Mouse (Mus musculus) telencephalon, adult 2 months (tissue): ENCODE results near the gene Slc35a3.
A peak's percentile ranks its signal among the peaks of the same experiment; 100 is the strongest.
"Not testable (repeated sequence)": the region's sequence is repeated elsewhere in the genome, so short reads cannot be mapped to it uniquely, and the experiment has no call there.

Experiments
- DNase-seq: peaks from one replicate; pipeline ENCODE4 v3.0.0-alpha.2; 2011; ENCODE audit warnings: low read depth, low spot score

The Slc35a3 gene

GRCm38 (mm10) chr3:116712436-116712881, at the start of gene Slc35a3:
TSS of gene Slc35a3 (minus strand) at chr3:116712831.
- DNase-seq = peak; percentile 32

GRCm38 (mm10) chr3:116752818-116753217, 40.2 kb upstream of the Slc35a3 start:
- DNase-seq = peak; percentile 24

GRCm38 (mm10) chr3:116751191-116751860, 38.7 kb upstream of the Slc35a3 start:
- no peak for DNase-seq

GRCm38 (mm10) chr3:116748391-116749170, 36.0 kb upstream of the Slc35a3 start:
- DNase-seq = no peak

- not testable (repeated sequence) for DNase-seq
Observed at GRCm38 (mm10) chr3:116747648-116748047, 35.0 kb upstream of the Slc35a3 start.

GRCm38 (mm10) chr3:116740963-116741362, 28.3 kb upstream of the Slc35a3 start:
- DNase-seq = no peak

- no peak for DNase-seq
Observed at GRCm38 (mm10) chr3:116740106-116740505, 27.5 kb upstream of the Slc35a3 start.

- DNase-seq = no peak
Observed at GRCm38 (mm10) chr3:116737326-116737731, 24.7 kb upstream of the Slc35a3 start.

GRCm38 (mm10) chr3:116729483-116730174, 17.0 kb upstream of the Slc35a3 start:
- no peak for DNase-seq

GRCm38 (mm10) chr3:116726807-116727206, 14.2 kb upstream of the Slc35a3 start:
- DNase-seq = no peak

- DNase-seq = no peak
Observed at GRCm38 (mm10) chr3:116723496-116724481, 11.2 kb upstream of the Slc35a3 start.

- DNase-seq = no peak
Observed at GRCm38 (mm10) chr3:116722980-116723379, 10.3 kb upstream of the Slc35a3 start.

GRCm38 (mm10) chr3:116718951-116719350, 6.3 kb upstream of the Slc35a3 start:
- DNase-seq = no peak

GRCm38 (mm10) chr3:116713031-116713430, 400 bp upstream of the Slc35a3 start:
- DNase-seq = no peak

GRCm38 (mm10) chr3:116711624-116712435, 801 bp downstream of the Slc35a3 start:
- DNase-seq = no peak

GRCm38 (mm10) chr3:116710941-116711340, 1.7 kb downstream of the Slc35a3 start:
- no peak for DNase-seq

GRCm38 (mm10) chr3:116705637-116706204, 6.9 kb downstream of the Slc35a3 start:
- no peak for DNase-seq

GRCm38 (mm10) chr3:116703835-116704234, 8.8 kb downstream of the Slc35a3 start:
- DNase-seq = no peak

- no peak for DNase-seq
Observed at GRCm38 (mm10) chr3:116702647-116703272, 9.9 kb downstream of the Slc35a3 start.
